Mouse (Mus musculus) gastrocnemius, postnatal 14 days (tissue): ENCODE measurements around the gene Rc3h1. TPM values are rescaled to one million over a fixed set of nuclear protein-coding genes. Genes with fewer than 3 reads are reported as not detected.
"Not testable (repeated sequence)": the region's sequence is repeated elsewhere in the genome, so short reads cannot be mapped to it uniquely, and the experiment has no call there.

ENCODE experiments used
- DNase-seq: peaks from one replicate; pipeline ENCODE4 v3.0.0; 2021; ENCODE audit warnings: mixed read lengths
- intact Hi-C: fragments of 180-260 bp; cut with DNase I; formaldehyde crosslinking; loops from one replicate; pipeline ENCODE4 v1.15.1; 2025; ENCODE audit warnings: low total_unique reads
- long read RNA-seq, 2 experiments: library from polyadenylated mRNA; stranded (forward); transcript quantifications; one replicate each; pipeline ENCODE4 v2.0.0; 2021
- total RNA-seq, 2 experiments: library from RNA; stranded (reverse); gene quantifications; 2 replicates each; pipeline ENCODE4 v1.2.3; 2021

The Rc3h1 gene
- 10 to 100 TPM; 25.8 to 41.2 TPM for total RNA-seq
- long read RNA-seq, experiment 1, full-length matches to known transcripts, result 1 of 6 reads
- long read RNA-seq, experiment 1, partial matches to known transcripts, result 1 of 6 reads
- long read RNA-seq, experiment 1, other reads (novel, unspliced or antisense), result 4 of 6 reads
- long read RNA-seq, experiment 2, full-length matches to known transcripts, result 1 of 8 reads
- long read RNA-seq, experiment 2, partial matches to known transcripts, result 2 of 8 reads
- long read RNA-seq, experiment 2, other reads (novel, unspliced or antisense), result 5 of 8 reads

DNA sequence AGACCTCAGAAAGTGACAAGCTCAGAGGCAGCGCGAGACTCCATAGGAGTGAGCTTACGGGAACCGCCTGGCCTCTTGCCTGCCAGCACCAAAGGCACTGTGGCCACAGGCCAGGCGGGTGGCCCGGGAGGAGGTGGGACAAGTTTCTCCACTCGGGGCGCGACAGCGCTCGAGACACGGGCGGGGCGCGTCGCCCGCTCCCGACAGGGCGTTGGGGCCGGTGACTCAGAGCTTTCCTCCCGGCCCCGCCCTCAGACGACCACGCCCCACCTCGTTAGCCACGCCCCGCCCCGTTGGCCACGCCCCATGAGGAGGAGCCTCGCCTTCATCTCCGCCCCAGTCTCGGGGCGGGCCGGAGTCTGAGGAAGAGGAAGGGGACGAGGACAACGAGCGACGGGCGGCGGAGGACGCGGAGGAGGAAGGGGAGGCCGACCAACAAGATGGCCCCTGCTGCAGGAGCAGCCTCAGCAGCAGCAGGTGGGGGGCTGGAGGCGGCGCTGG, at the start of gene Rc3h1:
Rc3h1 (plus strand) TSS at position 362 of the 501 bp plus-strand sequence.
- intact Hi-C loops, result no loop called here

DNA sequence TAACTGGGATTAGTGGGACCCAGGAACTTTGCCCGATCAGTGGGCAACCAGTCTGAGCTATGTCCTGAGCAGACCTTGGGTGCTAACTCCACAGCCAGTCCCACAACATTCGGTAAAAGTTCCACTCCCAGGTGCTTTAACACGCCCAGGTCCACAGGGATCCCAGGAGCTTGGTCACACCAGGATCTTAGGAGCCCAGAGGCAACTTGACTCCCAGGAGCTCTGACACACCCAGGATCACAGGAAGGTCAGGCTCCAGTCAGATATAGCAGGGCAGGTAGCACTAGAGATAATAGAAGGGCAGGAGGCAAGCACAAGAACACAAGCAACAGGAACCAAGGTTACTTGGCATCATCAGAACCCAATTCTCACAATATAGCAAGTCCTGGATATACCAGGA, 48.1 kb upstream of the Rc3h1 start:
- intact Hi-C loops, result no loop called here
- no peak for DNase-seq

More for the DNA sequence above, at the start of gene Rc3h1:
- peak; percentile 96 for DNase-seq

DNA sequence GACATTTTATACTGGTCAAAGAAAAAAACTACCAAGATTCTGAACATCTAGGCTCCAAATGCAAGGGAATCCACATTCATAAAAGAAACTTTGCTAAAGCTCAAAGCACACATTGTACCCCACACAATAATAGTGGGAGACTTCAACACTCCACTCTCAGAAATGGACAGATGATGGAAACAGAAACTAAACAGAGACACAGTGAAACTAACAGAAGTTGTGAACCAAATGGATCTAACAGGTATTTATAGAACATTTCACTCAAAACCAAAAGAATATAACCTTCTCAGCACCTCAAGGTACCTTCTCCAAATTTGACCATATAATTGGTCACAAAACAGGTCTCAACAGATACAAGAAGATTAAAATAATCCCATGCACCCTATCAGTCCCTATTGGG, 46.3 kb upstream of the Rc3h1 start:
- DNase-seq, intact Hi-C loops: not testable (repeated sequence)

DNA sequence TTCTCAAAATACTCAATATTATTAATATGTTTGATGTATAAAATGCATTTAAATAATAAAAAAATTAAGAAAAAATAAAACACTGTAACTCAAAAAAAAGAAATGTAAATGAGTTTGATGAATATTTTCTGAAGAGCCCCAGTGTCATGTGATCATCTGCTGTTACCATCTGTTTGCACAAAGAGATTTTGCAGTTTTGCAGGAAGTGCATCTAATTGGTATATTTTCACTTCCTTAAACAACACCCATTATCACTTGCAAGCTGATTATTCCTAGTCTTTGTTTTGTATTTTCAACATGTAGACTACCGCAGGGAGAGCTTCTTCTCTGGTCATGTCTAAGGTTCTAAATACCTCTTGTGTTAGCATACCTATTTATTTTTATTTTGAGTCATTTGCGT, 45.1 kb upstream of the Rc3h1 start:
- no peak for DNase-seq

DNA sequence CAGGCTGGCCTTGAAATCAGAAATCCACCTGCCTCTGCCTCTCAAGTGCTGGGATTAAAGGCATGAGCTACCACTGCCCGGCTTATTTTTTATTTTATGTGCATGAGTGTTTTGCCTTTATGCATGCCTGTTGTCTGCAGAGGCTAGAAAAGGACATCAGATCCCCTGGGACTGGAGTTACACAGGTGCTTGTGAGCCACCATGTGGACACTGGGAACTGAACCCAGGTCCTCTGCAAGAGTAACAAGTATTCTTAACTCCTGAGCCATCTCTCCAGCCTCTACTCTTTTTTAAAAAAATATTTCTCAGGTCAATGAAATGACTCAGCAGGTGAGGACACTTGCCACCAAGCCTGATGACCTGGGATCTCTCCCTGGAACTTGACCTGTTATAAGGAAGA, 44.6 kb upstream of the Rc3h1 start:
- intact Hi-C loops, result no loop called here
- DNase-seq, result no peak

More for the DNA sequence above, 45.1 kb upstream of the Rc3h1 start:
- intact Hi-C loops, result no loop called here

DNA sequence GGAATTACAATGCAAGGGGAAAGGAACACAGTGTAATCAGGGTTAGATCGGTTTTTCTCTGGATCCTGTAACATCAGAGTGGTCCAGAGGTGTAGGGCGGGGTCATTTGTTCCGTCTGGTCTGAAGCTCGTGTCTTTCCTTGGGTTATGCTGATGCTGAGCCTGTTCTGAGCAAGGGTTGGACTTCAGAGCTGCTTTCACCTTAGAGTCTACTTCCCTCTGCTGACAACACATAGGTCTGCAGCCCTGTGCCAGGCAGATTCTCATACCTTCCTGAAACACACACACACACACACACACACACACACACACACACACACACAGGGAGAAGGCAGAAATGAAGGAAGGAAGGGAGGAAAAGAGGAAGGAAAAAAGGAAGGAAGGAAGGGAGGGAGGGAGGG, 43.2 kb upstream of the Rc3h1 start:
- intact Hi-C loops, result no loop called here

DNA sequence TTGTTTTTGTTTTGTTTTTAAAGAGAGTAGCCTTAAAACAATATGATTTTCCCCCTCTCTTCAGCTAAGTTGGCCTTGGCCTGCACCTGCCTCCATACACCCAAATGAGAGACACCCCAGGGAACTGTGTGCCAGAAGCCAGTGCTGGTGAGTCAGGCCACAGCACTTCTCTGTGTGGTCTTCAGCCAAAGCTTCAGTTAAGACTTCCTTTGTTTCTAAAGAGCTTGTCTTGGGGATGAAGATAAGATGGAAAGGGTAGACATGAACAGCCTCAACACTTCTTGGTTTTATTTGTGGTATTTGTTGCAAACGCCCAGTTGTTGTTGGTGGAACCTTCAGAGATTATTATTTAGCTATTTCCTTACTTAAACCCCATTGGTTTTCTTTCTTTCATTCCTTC, 31.5 kb upstream of the Rc3h1 start:
- no peak for DNase-seq
- intact Hi-C loops, result no loop called here

More for the DNA sequence above, 43.2 kb upstream of the Rc3h1 start:
- DNase-seq, result no peak

DNA sequence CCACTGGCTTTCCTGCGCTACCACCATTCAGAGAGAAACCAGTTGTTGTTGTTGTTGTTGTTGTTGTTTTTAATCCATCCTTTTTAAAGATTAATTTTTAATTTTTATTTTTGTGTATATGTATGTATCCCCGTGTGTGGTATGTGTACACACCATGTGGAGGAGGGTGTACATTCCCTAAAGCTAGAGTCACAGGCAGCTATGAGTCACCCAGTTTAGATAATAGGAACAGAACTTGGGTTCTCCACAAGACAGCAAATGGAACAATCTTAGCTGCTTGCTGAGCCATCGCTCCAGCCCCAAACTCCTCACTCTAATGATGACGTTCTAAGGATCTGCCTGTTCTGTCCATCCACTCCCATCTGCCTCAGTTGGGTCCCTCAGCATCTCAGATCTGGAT, 29.2 kb upstream of the Rc3h1 start:
- no peak for DNase-seq
- intact Hi-C loops, result no loop called here

DNA sequence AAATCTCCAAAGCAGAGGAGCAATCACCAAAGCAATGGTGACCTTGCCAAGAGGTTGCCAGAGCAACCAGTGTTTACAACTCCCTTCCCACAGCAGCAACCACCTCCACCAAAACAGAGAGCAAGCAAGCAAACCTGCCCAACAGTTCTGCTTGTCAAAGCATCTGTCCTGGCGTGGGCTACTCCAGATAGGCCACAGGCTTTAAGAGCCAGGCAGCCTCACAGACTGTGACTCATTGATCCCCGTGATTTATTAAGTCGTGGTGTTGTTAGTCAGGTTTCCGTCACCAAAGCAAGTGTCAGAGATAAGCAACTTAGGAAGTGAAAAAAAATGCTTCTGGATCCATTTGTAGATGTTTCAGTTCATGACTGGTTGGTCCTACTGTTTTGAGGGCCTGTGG, 27.7 kb upstream of the Rc3h1 start:
- intact Hi-C loops, result no loop called here
- DNase-seq, result no peak

DNA sequence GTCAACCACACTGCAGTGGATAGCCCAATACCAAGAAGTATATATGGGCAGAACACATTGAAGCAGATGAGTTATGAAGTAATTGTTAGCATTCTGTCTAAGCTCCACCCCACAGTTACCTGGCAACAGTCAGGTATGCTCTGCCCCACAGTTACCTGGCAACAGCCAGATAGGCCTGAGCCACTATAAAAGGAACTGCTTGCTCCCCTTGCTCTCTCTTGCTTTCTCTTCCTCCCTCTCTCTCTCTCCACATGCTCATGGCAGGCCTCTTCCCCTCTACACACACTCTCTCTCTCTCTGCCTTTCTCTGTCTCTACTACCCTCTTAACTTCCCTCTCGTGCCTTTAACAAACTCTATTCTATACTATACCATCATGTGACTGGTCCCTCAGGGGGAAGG, 24.8 kb upstream of the Rc3h1 start:
- DNase-seq, intact Hi-C loops: not testable (repeated sequence)

DNA sequence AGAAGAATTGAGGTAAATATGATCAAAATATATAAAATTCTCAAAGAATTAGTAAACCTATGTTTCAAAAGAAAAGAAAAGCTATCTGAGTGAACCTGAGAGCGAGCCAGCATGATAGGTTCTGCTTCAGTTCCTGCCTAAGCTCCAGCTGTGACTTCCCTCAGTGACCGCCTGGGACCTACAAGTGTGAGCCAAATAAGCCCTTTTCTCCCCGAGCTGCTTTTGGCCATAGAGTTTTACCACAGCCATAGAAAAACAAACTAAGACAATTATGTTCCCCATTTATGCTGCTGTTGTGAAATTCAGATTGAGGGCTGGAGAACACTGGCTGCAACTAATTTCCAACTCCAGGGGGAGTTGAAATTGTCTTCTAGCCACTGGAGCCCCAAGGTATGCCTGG, 24.2 kb upstream of the Rc3h1 start:
- DNase-seq, result no peak
- intact Hi-C loops, result no loop called here

DNA sequence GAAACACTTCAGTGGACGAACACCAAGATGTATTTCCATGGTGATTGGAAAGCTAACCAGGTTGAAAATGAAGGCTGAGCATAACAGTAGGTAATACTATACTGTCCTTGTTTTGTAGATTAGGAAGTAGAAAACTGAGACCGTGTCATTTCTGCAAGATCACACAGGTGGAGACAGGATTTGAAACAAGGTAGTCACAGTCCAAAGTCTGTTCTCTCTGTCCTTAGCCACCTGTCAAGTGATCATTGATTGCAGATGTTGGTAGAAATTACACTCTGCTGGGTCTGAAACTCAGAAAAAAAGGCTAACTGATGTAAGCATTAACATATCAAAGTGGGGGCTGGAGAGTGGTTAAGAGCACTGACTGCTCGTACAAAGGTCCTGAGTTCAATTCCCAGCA, 21.9 kb upstream of the Rc3h1 start:
- intact Hi-C loops, result no loop called here
- DNase-seq, result no peak

DNA sequence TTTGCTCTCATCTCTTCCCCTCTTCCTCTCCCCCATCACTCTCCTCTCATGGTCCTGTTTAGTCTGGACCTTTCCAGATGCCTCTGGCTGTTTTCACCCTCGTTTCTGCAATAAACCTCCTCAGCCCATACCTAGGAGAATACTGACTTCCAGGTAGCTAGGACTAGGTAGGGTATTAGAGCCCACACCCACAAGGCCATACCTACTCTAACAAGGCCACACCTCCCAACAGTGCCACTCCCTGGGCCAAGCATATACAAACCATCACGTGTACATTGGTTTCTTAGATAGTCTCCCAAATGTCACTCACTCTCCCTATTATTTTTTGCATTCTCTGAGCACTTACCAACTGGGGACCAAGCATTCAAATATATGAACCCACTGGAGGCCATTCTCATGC, 21.2 kb upstream of the Rc3h1 start:
- intact Hi-C loops, result no loop called here
- DNase-seq, result no peak

DNA sequence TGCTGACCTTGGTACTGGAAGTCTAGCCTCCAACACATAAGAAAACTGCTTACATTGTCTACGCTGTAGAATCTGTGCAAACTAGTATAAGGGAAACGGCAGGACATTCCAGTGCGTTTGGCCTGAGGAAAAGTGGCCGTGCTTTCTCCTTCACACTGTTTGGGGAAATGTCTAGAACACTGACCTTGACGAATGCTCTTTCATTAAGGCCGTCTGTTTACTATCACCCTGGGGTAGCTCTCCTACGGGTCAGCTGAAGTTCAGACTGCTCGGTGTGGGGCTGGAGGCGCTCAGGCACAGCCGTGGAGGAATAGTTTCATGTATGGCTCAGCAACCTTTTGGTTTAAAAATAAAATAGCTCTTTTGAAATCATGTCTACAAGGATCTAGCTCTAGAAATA, 6.5 kb upstream of the Rc3h1 start:
- intact Hi-C loops, result no loop called here
- DNase-seq, result no peak

DNA sequence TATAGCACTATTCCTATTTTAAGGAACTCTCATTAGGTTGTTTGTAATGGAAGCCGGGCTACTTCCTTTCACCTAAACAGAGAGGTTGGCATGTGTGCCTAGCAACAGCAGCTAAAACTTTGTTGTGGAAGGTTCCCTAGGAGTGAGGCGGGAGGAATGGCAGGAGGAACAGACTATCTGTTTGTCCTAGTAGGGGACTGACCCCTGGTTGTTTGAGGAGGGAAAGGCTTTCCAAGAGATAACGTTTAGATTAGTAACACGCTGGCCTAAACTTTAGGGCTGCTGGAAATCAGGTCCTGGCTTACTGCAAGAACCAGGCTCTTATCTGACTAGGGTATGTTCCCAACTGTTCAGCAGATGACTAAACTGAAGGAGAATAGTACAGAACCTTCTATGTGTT, 2.2 kb upstream of the Rc3h1 start:
- DNase-seq, result no peak
- intact Hi-C loops, result no loop called here

DNA sequence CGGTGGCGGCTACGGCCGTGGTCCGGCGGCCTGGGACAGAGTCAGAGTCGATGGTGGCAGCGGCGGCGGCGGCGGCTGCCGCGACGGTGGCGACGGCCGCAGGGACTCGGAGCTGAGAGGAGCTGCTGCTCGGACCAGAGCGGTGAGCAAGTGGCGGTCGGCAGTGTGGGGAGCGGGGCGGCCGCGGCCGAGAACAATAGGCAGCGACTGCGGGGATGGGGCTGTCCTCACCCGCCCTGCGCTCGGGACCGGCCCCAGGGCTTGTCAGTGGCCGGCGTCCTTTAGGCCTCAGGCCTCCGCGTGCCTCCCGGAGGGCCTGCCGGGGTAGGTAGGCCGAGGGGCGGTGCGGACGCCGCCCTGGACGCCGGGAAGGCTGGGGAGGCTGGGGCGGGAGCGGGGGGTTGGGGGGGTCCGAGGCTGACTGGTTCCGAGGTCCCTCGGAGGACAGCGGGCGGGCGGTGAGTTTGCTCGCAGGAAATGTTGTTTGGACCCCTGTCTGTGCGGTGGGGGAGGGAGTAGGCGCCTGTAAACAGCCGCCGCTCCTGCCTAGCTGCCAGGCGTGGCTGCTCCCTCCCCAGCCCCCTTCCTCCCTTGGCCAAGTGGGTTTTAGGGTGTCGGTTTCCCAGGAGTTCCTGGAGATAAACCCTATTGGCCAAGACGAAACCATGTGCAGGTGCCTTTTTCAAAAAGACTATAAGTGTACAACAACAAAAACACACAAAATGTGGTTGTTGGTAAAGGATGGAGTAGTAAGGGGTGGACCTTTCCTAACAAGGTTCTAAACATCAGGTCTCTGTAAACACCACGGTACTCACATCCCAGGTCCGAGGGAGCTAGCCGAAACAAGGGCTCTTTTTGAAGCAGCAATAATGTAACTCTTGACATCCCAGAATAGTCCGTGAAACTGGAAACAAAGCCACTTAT, 602 bp downstream of the Rc3h1 start:
- intact Hi-C loops, result no loop called here
- DNase-seq, result peak; percentile 59

DNA sequence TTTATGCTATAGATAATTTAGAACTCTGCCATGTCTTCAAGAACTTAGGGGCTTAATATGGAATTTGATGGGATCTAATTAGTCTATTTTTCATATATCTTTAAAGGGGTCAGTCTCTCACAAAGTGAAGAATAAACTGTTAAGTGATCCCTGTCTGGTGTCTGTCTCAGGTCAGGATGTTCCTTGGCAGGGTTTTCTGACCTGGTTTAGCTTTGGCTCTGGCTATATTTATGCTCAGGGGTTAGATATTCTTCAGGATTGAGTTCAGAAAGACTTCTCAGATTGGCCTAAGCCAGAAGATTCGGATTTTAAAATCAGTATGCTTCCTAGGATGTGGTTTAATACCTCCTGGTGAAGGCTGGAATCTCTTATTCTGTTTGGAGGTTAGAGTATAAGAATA, 4.0 kb downstream of the Rc3h1 start:
- intact Hi-C loops, result no loop called here
- no peak for DNase-seq

DNA sequence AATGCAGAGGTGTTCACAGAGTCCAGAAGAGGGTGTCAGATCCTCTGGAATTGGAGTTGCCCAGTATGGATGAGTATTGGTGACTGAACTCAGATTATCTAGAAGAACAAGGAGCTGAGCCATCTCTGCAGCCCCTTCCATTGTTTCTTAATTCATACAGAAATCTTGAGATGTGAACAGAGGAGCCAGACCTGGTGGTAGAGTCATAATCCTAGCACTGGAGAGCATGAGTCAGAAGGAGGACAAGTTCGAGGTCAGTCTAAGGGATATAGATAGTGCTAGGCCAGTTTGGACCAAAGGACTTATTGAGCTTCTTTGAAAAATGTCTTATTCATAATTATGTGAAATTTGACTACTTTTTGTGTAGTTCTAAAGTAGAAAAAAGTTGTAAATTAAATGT, 4.6 kb downstream of the Rc3h1 start:
- intact Hi-C loops, result no loop called here
- no peak for DNase-seq

DNA sequence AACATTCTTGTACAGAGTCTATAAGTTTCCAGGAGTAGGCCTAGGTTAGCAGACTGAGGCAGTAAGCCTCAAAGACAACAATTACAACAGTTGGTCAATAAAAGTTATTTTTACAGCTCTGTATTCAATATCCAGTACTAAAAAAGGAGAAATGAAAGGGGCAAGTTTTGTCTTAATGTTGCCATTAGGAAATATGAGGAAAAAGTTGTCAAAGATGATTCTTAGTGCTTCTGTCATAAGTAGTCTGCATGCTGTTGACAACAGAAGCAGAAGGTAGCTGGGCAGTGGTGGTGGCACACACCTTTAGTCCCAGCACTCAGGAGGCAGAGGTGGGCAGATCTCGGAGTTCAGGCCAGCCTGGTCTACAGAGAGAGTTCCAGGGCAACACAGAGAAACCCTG, 13.2 kb downstream of the Rc3h1 start:
- DNase-seq, result no peak
- intact Hi-C loops, result no loop called here

DNA sequence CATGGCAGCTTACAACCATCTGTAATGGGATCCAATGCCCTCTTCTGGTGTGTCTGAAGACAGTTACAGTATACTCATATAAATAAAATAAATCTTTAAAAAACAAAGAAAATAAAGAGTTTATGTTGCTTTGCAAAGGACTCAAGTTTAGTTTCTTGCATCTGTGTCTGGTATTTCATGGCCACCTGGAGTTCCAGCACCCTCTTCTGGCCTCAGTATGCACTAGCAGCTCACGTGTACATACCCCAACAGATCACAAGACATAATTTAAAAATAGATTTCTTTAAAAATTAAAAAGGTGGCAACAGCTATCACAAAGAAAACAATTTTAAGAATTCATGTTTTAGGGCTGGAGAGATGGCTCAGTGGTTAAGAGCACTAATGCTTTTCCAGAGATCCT, 15.7 kb downstream of the Rc3h1 start:
- no peak for DNase-seq
- intact Hi-C loops, result no loop called here

DNA sequence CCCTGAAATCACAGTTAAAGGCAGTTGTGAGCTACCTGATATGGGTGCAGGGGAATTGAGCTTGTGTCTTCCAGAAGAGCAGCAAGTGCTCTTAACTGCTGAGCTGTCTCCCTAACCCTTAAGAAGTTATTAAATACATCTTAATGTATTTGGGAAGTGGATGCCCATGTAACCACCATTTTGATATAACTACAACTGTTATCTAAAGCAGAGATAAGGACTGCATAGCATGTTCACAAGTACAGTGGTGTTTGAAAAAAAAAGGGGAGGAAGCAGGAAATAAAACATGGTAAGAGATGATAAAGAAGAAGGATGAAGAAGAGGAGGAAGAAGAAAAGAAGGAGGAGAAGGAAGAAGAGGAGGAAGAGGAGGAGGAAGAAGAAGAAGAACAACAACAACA, 25.1 kb downstream of the Rc3h1 start:
- intact Hi-C loops, result loop anchor here (10.0 kb wide), 1 partner anchor 187 kb away; no protein-coding TSS in a partner anchor
- no peak for DNase-seq
